Mouse (Mus musculus) T-helper 17 cell (primary cell): ENCODE results near the gene Abi2.

Experiments used
- in situ Hi-C, 2 experiments: fragments of 300-600 bp; cut with MboI, MseI; formaldehyde crosslinking; loops; 1 replicate in 1 of 2; 2 replicates in 1 of 2; pipeline ENCODE4 v1.15.1; 2025; ENCODE audit warnings: high pct_unique_total_duplicates in 2 of 2

The Abi2 gene

GRCm38 (mm10) chr1:60488635-60489034, 79.2 kb downstream of the Abi2 start:
- in situ Hi-C loops = loop anchor here in 1 of 2 experiments (5.0 kb wide), 1 partner anchor 34 kb away; no protein-coding TSS in a partner anchor

DNA sequence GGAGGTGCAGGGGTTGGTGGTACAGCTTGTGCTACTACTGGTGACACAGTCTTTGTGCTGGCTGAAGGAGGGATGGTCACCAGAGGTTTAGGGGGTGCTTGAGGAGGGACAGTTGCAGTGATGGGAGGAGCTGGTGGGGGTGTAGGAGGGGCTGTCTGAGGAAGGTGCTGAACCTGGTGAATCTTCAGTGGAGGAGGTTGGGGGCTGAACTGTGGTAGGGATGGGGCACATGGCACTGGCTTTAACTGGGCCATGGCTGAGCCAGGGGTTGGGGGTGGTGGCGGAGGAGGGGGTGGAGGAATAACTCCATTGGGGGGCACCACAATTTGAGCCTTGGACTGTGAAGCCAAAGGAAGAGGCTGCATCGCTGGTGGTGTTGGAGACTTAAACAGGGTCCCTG, 80.2 kb downstream of the Abi2 start:
- in situ Hi-C loops = loop anchor here in 1 of 2 experiments (5.0 kb wide), 1 partner anchor 33 kb away; no protein-coding TSS in a partner anchor

- in situ Hi-C loops = no loop called here
These were observed 81.1 kb downstream of the Abi2 start for GRCm38 (mm10) chr1:60490510-60490909.

DNA sequence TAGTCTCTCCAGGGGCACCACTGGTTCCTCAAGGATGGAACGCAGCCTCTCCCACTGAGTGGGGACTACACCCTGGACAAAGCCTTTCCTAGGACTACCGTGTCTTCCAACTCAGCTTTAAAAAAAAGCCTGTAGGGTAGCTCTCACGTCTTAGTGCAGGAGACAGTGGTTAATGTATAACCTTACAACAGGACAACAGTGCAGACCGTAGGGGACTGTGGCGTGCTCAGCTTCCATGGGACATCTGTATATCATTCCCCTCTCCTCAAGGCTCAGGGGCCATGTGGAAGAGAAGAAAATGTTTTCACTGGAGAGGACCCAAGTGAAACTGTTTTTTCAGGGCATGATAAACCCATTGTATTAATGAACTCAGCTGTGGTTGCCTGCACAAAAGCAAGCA, 83.0 kb downstream of the Abi2 start:
- in situ Hi-C loops = no loop called here

DNA sequence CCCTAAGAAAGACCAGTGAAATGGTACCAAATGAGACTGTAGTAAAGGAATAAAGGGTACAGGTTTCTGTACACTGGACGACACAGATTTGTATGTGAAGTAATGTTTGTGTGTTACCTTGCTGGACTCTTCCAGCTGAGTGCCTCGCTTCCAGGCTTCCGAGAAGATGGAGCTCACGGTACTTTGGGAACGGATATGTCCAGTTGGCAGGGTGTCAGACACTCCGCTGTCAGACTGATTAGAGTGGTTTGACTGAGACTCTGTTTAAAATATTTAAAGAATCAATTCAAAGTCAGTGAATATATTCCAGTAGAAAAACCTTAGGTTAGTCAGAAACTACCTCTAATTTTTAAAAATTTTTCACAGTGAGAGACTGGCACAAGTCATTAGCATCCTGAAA, 84.0 kb downstream of the Abi2 start:
- in situ Hi-C loops = no loop called here

DNA sequence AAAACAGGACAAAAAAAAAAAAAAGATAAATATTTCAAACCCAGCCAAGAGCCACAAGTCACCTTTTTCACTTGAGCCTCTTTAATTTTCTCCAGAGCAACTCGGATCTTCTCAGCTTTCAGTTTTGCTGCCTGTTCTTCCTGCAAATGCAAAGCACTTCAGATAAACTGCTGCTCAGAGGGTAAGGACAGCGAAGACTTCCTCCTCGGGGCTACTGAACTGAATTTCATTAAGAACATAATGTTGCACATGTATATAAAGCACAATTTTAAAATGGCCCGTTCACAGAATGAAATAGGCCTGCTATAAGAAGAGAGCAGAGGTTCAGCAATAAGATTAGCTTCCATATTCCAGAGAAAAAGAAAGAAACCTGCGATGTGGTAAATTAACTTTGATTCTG, 94.0 kb downstream of the Abi2 start:
- in situ Hi-C loops = no loop called here

- in situ Hi-C loops = no loop called here
These were observed 101.2 kb downstream of the Abi2 start for GRCm38 (mm10) chr1:60510584-60510983.

DNA sequence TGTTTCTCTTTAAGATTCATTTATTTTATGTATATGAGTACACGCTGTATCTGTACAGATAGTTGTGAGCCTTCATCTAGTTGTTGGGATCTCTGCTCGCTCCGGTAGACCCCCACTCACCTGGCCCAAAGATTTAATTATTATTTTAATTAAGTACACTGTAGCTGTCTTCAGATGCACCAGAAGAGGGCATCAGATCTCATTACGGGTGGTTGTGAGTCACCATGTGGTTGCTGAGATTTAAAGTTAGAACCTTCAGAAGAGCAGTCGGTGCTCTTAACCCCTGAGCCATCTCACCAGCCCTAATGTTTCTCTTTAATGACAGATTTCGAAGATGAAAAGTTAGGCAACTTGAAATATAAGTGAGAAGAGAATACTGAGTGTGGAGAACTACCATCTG, 120.7 kb downstream of the Abi2 start:
- in situ Hi-C loops = loop anchor here in 1 of 2 experiments (10.0 kb wide), 1 partner anchor 435 kb away; no protein-coding TSS in a partner anchor

DNA sequence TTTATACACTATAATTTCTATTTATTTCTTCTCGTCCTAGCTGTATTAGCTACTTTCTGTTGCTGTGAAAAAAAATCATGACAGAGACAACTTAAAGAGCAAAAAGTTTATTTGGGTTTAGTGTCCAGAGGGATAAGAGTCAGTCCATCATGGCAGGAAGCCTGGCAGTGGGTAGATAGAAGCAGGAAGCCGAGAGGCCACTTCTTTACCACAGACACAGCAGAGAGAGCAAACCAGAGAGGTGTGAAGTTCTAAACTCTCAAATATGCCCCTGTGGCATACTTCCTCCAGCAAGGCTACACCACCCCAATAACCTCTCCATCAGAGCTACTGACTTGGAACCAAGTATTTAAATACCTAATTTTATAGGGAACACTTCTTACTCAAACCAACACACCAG, 121.2 kb downstream of the Abi2 start:
- in situ Hi-C loops = loop anchor here in 1 of 2 experiments (10.0 kb wide), 1 partner anchor 434 kb away; no protein-coding TSS in a partner anchor
